Mouse (Mus musculus) embryonic fibroblast, embryonic 13.5 days (primary cell): Measurements from ENCODE around the gene Cytl1. TPM values are rescaled to one million over a fixed set of nuclear protein-coding genes. Genes with fewer than 3 reads are reported as not detected.

Experiments used
- H3K27ac ChIP-seq: 2 replicates; pipeline ENCODE4 v1.5.1; 2012; ENCODE audit warnings: low read length, control low read depth, inconsistent platforms; ENCODE audit not compliant: insufficient read depth
- H3K4me1 ChIP-seq: 2 replicates; pipeline ENCODE4 v1.6.1; 2011; ENCODE audit warnings: low read length; ENCODE audit not compliant: control insufficient read depth, insufficient read depth
- H3K4me3 ChIP-seq: 2 replicates; pipeline ENCODE4 v1.5.1; 2011; ENCODE audit warnings: mild to moderate bottlenecking, control low read depth, low read length; ENCODE audit not compliant: insufficient read depth
- CTCF ChIP-seq: IDR thresholded peaks from 2 replicates; pipeline ENCODE4 v1.5.1; 2011; ENCODE audit warnings: mild to moderate bottlenecking, control low read depth, low read length, moderate library complexity, borderline replicate concordance; ENCODE audit not compliant: insufficient read depth
- POLR2A ChIP-seq: IDR thresholded peaks from 2 replicates; pipeline ENCODE4 v1.6.1; 2011; ENCODE audit warnings: low read depth, mild to moderate bottlenecking, control low read depth, low read length, moderate library complexity
- polyA plus RNA-seq: library from polyadenylated mRNA; stranded (reverse); fragments of >200 nt; gene quantifications from 2 replicates; pipeline ENCODE4 v1.2.4, GENCODE M21; 2011; ENCODE audit warnings: low read depth; ENCODE audit not compliant: missing spikeins, insufficient read length

Gene Cytl1
- polyA plus RNA-seq, 1 experiment = not detected

- TF ChIP-seq CTCF = no peak
- no peak for TF ChIP-seq POLR2A
- no peaks in the 10 kb centered on the region for H3K4me1 ChIP-seq
- no peak overlapping the region for H3K27ac ChIP-seq
- no peak overlapping the region for H3K4me3 ChIP-seq
These were observed 31.9 kb downstream of the Cytl1 start for GRCm38 (mm10) chr5:37767231-37767630.

DNA sequence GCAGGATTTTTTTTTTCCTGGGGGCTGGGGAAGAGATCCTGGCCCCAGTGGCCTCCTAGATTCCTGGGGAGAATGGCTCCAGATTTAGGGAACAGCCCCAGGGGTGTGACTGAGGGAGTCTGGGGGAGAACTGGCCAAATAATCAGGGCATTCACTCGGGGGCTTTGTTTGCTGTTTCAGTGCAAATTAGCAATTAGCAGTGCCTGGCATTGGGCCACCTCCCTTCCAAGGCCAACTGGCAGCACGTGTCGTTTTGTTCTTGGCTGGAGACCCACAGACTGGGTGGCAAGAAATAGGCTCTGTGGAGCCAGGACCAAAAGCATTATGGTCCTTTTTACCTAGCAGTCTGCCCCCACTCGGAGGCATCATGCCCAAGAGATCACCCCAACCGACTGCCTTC, 33.7 kb downstream of the Cytl1 start:
- H3K27ac ChIP-seq = no peak overlapping the region
- H3K4me3 ChIP-seq = no peak overlapping the region
- TF ChIP-seq POLR2A (no peak), CTCF (no peak)
- H3K4me1 ChIP-seq = no peaks in the 10 kb centered on the region

GRCm38 (mm10) chr5:37770870-37771269, 35.6 kb downstream of the Cytl1 start:
- H3K27ac ChIP-seq = no peak overlapping the region
- H3K4me1 ChIP-seq = no peaks in the 10 kb centered on the region
- no peak for TF ChIP-seq POLR2A
- TF ChIP-seq CTCF = no peak
- H3K4me3 ChIP-seq = no peak overlapping the region

- Histone ChIP-seq H3K27ac (no peak overlapping the region), H3K4me3 (no peak overlapping the region), H3K4me1 (no peaks in the 10 kb centered on the region)
- TF ChIP-seq CTCF (no peak), POLR2A (no peak)
These were observed 38.7 kb downstream of the Cytl1 start for GRCm38 (mm10) chr5:37774011-37774410.

DNA sequence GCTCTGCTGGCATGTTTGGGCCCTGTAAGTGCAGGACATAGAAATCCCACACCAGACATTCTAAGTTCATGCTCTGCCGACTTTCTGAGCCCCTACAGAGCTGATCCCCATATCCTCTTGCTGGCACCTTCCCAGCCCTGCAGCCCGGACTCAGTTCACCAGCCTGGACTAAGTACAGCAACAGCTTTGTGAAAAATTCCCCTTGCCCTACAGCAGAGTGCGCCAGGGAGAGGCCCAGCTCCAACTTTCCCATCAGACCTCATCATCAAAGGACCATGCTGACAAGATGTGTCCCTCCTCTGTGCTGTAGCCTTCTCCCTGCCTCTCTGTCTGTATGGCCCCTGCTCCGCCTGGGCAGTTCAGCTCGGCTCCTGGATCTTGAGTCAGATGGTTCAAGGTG, 40.4 kb downstream of the Cytl1 start:
- H3K27ac ChIP-seq = no peak overlapping the region
- TF ChIP-seq POLR2A (no peak), CTCF (no peak)
- no peak overlapping the region for H3K4me3 ChIP-seq
- H3K4me1 ChIP-seq = no peaks in the 10 kb centered on the region

DNA sequence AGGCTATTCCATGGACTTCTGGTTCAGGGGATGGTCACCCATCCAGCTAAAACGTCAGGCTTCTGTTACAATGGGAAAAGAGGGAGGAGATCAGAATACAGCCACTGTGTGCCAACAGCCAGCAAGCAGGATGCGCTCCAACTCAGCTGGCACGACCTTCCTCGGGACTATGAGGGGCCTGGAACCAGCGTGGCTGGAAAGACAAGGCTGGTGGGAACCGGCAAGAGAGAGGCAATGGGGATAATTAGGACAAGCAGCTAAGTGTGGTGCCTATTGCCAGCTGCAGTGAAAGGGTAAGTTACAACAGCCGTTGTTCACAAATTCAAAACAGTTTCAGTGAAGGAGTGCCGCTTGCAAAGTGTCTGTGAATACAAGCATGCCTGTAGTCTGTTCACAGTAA, 48.0 kb downstream of the Cytl1 start:
- TF ChIP-seq CTCF (no peak), POLR2A (no peak)

DNA sequence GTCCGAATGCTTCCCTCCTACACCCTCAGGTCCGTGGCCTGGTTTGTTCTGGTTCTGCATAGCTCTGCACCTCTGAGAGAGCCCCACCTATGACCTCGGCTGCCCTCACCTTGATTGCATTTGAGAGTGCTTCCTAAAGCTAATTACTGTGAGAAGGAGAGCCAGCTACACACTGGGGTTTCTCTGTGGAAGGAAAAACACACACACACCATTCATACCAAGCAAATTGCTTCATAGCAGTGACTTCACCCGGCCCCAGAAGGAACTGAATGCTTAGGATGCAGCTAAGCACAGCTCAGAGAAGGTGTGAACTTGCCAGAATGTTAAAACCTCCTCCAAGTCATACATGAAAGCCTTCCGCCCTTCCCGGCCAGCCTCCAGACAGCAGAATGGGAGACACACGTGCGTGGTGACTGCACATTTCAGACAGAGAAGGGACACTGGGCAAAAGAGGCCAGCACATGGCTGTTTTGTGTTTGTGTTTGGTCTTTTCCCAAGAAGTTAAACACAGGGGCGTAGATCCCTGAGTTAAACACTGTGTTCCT, 49.6 kb downstream of the Cytl1 start:
- no peak overlapping the region for H3K4me3 ChIP-seq
- no peak overlapping the region for H3K27ac ChIP-seq
- TF ChIP-seq POLR2A (no peak), CTCF (no peak)
- no peaks in the 10 kb centered on the region for H3K4me1 ChIP-seq

More for the DNA sequence above, 48.0 kb downstream of the Cytl1 start:
- Histone ChIP-seq H3K27ac (no peak overlapping the region), H3K4me1 (no peaks in the 10 kb centered on the region), H3K4me3 (no peak overlapping the region)

Other genes with a start within 250 kb of the Cytl1 start
- gene Stk32b, start 18.3 kb upstream of the Cytl1 start, polyA plus RNA-seq = 0.44 TPM in 1 of 2 replicates, not detected in the other
- gene Msx1, start 89.1 kb downstream of the Cytl1 start, polyA plus RNA-seq = 4.8 and 15.7 TPM in 2 replicates